Mouse (Mus musculus) mouse trophoblast stem cell (cell line): ENCODE measurements around the gene Babam2.
"Not testable (repeated sequence)": the region's sequence is repeated elsewhere in the genome, so short reads cannot be mapped to it uniquely, and the experiment has no call there.

ENCODE experiments used
- in situ Hi-C, 2 experiments: fragments of 300-500 bp; cut with MseI, MboI; formaldehyde crosslinking; loops; 2 replicates in 1 of 2; 3 replicates in 1 of 2; pipeline ENCODE4 v1.15.1; 2025

Babam2 gene

DNA sequence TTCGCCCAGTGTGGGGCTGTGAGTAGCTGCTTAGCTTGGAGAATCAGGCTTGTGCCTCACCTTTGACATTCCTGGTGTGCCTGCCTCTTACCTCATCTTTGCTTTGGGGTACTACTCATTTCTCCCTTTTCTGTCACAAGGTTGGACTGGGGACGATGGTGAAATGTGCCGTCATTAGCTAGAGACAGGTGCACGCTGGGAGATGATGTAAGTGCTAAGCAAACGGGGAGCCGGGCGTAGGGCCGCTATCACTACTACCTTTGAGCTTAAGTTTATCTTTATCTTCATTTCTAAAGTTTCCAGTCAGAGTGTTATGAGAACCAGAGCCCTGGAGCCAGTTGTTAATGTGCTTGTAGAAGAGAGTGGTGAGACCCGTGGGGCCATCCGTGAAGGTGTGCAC lies 131.3 kb downstream of the Babam2 start:
- in situ Hi-C loops: no loop called here

DNA sequence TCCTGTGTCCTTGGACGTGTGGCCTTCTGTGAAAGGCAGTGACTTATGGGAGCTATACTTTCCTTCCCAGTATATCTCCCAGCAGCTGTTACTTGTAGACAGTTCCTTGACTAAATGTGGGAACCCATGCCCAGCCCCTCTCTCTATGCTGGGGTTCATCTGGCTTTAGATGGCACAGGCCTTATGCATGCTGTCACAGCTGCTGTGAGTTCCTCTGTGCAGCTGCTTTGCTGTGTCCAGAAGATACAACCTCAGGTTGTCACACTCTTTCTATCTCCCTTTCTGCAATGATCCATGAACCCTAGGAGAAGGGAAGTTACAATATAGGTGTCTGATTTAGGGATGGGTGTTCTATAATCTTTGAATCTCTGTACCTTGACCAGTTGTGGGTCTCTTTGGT lies 132.1 kb downstream of the Babam2 start:
- in situ Hi-C loops: no loop called here

DNA sequence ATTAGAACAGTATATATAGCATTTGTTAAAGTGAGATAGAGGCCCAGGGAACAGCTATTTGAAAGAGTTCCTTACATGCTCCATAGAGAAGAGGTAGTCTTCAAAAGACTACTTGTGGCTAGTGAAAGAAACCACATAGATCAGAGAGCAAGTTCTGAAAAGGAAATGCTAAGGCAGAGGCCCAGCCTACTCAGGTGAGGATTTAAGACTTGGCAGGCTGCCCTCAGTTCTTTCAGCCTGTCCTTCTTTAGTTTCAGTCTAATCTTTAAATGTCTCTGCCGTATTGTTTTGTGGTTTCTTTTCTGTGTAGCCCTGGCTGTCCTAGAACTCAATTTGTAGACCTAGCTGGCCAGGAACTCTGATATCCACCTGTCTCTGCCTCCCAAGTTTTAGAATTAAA lies 134.1 kb downstream of the Babam2 start:
- in situ Hi-C loops: no loop called here

DNA sequence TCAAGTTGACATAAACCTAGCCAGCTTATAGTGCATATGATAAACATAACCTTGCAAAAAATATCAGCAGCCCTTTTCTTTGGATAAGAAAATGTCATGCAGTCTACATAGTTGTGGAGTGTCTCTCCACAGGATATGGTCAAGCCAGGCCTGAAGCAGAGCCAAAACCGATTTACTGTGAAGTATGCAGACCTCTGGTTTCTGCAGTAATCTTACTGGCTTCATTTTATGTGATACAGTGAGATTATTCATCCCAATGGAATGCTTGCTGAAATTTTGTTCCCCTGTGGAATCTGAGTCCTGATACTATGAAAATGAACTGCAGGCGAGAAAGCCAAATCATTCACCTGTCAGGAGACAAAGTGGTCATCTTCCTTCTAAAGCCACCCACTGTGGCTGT lies 138.2 kb downstream of the Babam2 start:
- in situ Hi-C loops: no loop called here

DNA sequence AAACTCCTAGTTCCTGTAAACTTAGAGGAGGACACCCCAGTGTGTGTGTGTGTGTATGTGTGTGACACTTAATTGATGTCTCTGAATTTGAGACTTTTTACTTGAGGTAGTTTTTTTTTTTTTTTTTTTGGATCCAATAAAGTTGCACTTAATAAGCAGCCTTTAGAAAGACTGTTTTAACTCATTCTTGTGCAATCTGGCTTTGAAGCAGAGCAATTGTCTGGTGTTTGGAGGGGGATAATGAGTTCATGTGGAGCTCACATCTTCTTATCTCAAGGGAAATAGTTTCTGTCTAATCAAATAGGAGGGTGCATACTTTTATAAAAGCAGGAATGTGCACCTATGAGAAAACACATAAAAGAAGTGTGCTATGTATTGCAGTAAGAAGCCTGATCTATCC lies 142.5 kb downstream of the Babam2 start:
- in situ Hi-C loops: no loop called here

DNA sequence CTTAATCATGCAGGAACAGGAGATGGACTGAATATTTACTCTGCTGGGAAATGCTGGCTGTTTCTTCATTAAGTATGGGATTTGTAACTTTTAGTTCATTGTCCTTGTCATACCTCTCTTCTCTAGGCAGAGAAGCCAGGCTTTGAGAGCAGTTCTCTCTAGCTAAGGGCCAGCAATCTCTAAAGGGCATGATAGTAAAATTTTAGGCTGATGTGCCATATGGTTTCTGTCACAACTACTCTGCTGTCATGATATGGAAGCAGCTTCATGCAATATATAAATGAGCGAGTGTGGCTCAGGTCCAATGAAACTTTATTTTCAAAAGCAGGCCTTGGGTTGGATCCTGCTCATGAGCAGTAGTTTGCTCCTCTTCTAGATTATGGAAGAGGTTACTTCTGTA lies 142.9 kb downstream of the Babam2 start:
- in situ Hi-C loops: no loop called here

DNA sequence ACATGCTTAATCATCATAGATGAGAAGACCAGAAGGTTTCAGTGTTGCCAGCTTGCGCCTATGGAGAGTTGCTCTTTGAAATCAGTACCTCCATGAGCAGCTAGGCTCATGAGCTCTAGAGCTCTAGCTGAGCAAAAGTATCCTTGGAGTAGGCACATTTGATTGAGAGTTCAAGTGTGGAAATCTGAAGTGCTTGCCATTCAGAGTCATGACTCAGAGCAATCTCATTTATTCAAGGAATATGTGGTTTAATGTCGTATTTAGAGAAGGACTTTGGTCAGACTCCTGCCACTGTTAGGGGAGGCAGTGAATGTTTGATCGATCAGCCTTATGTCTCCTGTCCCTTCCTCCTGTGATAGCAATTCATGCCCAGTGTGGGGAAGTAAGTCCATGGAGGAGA lies 147.4 kb downstream of the Babam2 start:
- in situ Hi-C loops: no loop called here

DNA sequence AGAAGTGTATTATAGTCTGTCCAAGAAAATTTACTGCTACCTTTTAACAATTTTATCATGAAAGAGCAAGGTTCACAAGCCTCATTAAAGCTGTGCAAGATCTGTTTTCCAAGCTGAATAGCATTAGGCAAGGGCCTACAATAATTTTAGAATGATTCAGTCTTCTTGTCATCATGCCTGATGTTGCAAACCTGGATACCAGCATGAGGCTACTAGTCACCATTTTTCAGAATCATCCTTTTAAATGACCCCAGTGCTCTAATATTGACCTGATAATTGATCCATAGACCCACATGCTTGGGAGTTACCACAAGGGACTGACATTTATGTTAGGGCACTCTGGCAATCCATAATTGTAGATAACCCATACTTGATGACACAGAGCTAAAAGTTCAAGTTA lies 149.5 kb downstream of the Babam2 start:
- in situ Hi-C loops: no loop called here

DNA sequence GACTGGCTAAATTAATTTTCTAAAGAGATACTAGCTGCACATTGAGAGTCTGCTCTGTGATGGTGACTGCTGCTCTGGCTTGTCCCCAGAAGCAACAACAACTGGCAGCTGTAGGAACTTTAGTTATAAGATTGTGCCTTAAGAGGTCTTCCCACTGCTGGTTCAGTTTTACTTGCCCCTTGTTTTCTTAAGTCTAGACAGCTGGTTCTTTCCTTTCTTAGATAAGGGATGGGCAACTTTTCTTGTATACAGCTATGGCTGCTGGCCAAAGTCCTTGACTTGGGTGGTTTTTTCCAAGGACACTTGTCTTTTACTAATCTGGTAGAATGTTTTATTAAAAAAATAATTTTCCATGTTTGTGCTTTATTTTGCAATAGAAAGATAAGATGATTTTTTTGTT lies 151.5 kb downstream of the Babam2 start:
- in situ Hi-C loops: no loop called here

DNA sequence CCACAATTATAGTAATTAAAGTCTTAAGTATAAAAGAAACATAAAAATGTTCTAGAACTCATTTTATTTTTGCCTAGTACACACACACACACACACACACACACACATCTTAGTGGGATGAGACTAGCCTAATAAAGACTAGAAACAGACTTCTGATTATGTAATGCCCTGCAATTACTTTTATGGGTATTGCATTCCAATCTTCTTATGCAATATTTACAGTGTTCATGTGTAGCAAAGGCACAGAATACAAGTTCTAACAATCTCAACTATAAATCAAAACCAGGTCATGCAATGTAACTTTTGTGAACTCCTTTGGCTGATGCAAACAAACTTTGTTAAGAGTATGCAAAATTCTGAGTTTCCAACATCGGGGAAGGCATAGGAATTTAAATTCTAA lies 155.3 kb downstream of the Babam2 start:
- in situ Hi-C loops: no loop called here

DNA sequence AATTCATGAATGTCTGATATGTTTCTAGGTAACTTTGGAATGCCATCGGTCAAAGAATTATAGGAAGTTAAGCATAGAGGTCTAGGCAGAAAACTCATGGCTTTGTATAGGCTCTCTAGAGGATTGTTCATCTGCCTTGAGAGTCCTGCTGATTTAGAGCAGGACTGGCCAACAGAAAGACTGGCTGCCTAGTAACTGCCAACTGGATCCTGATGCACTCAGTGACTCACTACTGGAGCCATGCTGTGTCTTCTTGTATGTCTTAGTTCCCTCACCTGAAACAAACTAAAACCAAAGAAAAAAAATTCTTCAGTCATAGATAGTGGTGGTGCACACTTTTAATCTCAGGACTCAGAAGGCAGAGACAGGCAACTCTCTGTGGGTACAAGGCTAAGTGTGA lies 156.3 kb downstream of the Babam2 start:
- in situ Hi-C loops: no loop called here

DNA sequence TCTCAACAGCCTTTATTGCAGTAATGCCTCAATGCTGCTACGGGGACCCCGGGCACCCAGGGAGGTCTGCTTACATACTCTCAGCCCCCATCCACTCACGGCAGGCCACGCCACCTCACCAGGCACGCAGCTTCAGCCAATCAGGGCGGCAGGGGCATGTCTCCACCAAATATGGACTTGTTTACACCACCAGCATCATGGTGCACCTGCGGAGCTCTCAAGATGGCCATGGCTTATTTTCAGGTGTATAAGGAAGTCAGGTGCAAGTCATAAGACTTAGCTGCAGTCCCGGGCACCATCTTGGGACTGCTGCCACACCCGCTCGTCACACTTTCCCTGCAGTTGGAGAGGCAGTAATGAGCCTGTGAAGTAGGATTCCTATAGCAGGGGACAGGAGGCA lies 161.4 kb downstream of the Babam2 start:
- in situ Hi-C loops: not testable (repeated sequence)

DNA sequence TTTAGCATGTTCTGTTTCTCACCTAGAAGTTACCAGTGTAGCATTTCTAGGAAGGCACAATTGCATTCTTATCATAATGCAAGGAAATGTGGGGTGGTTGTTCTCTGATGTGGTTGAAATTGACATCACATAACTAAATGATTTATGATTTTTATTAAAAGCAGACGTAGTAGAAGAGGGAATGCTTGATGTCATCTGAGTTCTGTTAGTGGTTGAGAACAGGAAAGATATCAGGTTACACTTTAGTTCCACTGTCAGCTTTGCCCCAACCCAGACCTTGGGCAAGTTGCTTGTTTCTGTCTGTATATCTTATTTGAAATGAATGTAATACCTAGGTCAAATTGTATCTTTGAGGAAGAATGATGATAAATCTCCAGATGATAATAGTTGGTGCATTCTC lies 162.9 kb downstream of the Babam2 start:
- in situ Hi-C loops: no loop called here

DNA sequence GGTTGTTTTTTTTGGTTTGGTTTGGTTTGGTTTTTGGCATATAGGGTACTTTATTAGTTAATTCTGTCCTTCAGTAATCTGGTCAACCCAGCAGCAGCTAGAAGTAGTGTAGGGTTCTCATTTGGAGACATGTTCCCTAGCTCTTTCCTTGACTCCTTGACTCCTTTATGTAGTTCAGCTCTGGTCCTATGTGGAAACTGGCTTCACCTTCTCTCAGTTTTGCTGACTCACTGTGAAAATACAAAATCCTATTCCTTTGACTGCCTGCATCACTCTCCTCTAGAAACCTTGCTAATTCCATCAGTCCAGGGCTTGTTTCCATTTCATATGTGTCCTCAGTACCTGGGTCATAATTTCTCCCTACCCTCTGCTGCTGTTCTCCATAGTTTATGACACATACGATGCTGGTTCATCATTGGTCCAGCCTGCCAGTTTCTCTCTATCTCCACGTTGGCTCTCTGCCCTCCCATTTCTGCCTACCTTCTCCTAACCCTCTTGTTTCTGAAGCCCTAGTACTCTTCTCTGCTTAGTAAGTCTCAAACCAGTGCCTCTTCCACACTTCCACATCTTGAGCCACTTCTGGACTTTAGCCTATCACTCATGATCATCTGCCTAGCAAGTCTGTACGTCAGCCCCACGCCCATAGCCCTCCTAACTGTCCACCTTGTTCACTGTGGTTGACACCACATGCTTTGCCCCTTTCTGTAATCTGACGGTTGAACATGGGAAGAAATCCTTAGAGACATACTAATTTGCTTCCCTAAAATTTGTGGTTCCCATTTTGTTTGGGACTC lies 163.5 kb downstream of the Babam2 start:
- in situ Hi-C loops: no loop called here

DNA sequence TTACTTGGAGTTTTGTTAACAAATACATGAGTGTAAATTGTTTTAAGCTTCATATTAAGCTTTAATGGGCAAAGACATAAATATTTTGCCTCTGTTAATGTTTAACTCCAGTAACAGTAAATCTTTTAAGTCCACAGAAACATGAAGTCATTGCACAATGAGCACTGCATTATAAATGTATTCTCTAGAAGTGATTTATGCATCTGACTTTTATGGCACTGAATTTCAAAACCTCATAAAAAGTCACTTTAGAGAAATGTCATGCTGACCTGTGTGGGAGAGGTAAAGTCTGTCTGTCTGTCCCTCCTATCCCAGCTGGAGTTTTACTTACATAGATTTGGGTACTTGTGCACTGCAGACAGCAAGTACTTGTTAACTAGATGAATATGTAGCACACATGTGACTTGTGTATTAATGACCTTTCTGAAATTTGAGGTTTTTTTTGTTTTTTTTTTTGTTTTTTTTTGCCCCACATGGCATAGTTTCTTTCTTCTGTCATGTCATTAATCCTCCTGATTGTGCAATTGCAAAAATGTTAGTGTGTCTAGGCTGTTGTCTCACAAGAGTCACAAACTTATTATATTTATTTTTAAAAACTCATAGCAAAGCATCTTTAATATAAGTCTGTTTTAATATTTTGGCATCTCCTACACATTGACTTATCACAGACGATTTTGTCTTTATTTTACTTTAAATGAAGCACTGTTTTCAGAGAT lies 165.4 kb downstream of the Babam2 start:
- in situ Hi-C loops: no loop called here

DNA sequence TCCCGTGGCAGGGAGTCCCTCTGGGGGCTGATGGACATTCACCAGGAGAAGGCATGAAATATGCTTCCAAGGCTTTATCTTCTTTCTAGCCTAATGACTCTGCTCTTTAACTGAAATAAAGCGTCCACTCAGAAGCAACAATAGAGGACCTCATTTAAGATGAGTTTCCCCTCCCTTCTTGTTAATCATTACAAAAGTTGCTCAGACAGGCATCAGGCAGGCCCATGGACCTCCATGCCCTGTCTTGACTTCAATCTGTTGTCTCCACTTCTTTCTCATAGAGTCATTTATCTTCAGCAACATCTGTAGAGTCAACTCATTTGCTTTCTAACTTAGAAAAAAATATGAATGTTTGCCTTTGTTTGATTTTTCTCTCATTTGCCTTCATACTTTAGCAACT lies 166.6 kb downstream of the Babam2 start:
- in situ Hi-C loops: no loop called here

DNA sequence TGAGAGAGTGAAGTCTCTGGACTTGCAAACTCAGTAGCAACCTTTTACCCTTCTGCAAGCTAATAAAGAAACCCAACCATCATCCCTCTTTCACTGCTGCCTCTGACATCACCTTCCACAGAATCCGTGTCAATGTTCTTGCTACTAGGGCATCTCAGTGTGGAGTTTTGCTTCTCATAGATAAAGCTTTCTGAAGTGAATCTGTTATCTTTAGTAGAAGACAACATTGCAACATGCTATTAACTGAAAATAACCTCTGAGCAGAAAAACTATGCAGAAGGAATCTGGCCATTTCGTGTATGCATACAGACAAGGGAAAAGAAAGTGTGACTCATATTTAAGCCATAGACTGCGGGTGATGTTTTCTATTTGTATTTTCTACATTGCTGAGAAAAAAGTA lies 168.6 kb downstream of the Babam2 start:
- in situ Hi-C loops: no loop called here

DNA sequence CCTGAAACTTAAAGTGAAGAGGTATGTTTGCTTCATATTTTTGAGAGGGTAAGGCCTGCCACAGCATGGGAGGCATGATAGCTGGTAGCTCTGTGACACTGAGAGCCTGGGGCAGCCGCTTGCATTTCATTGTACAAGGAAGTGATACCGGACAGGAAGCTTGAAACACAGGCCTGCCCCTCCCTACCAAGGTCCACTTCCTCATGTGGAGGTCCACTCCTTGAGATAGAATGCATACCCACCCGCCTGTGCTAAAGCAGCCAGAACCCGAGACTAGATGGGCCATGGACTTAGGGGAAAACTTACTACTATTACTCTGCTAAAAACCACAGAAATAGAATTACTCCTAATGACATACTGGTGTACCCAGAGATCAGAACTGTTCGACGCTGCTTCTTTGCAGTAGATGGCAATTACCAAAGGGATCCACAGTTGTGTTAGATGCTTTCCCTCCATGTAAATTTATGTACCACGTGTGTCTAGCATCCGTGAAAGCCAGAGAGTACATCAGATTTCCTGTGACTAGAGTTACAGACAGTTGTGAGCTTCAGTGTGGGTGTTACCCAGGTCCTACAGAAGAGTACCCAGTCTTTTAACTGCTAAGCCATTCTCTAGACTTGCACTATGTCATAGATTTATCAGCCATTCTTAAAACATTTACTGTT lies 173.5 kb downstream of the Babam2 start:
- in situ Hi-C loops: no loop called here

DNA sequence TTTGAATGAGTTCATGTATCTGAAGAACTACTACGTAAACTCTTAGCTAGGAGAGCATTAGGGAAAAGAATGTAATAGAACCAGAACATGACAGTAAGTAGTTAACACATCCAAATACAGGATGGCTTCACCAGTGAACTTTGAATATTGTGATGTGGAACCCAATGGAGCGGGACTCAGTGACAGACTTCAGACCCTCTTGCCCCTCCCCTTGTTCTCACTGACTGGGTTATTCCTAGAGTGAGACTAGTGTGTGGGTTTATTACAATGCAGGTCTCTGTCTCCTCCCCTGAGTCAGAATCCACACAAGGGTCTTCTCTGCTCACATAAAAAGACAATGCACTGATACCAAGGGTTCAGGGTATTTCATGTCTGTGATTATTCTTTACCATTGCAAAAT lies 175.8 kb downstream of the Babam2 start:
- in situ Hi-C loops: no loop called here

DNA sequence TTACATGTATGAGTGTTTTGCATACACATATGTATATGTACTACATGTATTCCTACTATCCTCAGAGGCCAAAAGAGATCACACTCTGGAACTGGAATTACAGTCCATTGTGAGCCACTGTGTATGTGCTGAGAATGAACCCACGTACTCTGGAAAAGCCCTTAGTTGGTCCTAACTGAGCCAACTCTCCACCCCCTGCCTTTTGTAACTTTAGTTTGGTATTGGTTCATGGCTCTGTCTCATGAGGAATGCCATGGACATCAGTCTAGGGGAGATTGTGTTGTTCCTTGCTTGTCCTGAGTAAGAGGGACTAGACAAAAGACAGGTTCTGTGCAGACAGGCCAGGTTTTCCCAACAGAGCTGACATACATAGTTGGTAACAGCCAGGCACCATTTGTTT lies 177.1 kb downstream of the Babam2 start:
- in situ Hi-C loops: no loop called here

DNA sequence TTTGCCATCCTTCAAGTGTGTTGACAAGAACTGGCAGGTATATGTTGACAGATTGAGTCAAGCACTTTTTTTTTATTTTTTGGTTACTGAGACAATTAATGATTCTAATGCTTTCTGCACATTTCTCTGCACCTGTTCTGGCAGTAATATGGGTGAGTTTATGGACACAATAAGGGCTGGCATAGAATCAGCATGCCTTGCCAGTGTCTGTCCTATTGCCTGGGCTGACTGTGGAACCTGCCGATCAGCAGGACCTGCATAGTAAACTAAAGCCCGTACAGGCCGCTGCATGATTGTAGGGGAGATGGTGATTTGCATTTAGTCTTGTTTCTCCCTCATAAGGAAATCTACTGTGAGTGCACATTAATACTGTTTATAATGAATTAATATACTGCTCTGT lies 178.0 kb downstream of the Babam2 start:
- in situ Hi-C loops: no loop called here

DNA sequence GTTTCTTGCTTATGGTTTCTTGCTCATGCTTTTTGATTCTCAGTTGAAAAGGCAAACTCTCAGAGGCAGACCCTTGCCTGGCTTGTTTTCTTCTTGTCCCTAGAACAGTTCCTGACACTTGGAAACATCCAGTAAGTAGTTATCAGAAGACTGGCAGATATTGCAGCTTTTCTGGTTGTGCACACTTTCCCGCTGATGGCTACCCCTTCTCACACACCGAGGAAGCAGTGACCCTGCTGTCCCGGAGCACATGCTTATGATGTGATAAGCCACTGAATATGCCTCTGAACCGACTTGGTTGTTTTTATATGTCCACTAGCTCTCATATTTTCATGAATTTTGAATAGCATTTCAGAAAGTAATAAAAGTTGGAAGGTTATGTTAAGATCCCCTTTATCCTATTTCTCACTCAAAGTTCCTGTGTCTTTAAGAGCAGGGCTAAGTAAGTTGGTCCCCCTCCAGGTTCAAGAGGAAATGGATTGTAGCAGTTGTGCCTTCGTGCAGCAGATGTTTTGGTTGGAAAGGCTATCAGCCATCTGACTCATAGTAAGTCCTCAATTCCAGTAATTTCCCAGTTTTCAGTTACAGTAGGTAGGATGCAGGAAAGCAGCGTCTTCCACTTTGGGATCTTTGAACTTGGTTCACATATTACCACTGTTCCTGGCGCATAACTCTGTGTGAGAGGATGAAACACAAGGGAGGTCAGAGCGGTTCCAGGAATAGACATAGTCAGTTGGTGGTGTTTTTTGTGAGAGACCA lies 178.9 kb downstream of the Babam2 start:
- in situ Hi-C loops: no loop called here
